Mouse (Mus musculus): ENCODE measurements at regions not wholly inside any gene's neighbourhood (a gene's known extent, or its start where the extent isn't known, plus 50 kb on each side); places are given as distances from the start of the nearest gene placed in this dataset.

- Histone ChIP-seq H3K27ac (ENCODE audit: insufficient read depth, low read length) (no peak overlapping the region), H3K9me3 (replicated peaks; ENCODE audit: control insufficient read depth, insufficient read depth, low read length, poor library complexity, severe bottlenecking) (no peaks in the 10 kb centered on the region), H3K27me3 (ENCODE audit: control insufficient read depth, insufficient read depth, low read length, poor library complexity, severe bottlenecking) (no peaks in the 10 kb centered on the region), H3K9ac (ENCODE audit: low read depth, poor library complexity, severe bottlenecking) (no peak overlapping the region), H3K36me3 (ENCODE audit: control insufficient read depth, insufficient read depth, low read length, poor library complexity, severe bottlenecking) (no peaks in the 10 kb centered on the region), H3K4me1 (ENCODE audit: control insufficient read depth, insufficient read depth, low read length) (no peaks in the 10 kb centered on the region), H3K4me3 (ENCODE audit: low read depth, low read length) (no peak overlapping the region)
- TF ChIP-seq CTCF (IDR thresholded peaks at IDR 0.05; ENCODE audit: low read depth, low read length) (no peak), EP300 (IDR thresholded peaks at IDR 0.05; ENCODE audit: insufficient read depth, low read depth, low read length) (no peak), POLR2A (IDR thresholded peaks at IDR 0.05; ENCODE audit: insufficient read depth, low read length) (no peak)
These were observed 259.9 kb upstream of the Cnr1 start for GRCm38 (mm10) chr4:33664474-33664822.

GRCm38 (mm10) chr4:33665250-33665873, 259.0 kb upstream of the Cnr1 start:
- H3K4me1 ChIP-seq (ENCODE audit: control insufficient read depth, insufficient read depth, low read length) = no peaks in the 10 kb centered on the region
- H3K27ac ChIP-seq (ENCODE audit: insufficient read depth, low read length) = no peak overlapping the region
- TF ChIP-seq EP300 (IDR thresholded peaks at IDR 0.05; ENCODE audit: insufficient read depth, low read depth, low read length) (no peak), CTCF (IDR thresholded peaks at IDR 0.05; ENCODE audit: low read depth, low read length) (no peak), POLR2A (IDR thresholded peaks at IDR 0.05; ENCODE audit: insufficient read depth, low read length) (no peak)
- H3K27me3 ChIP-seq (ENCODE audit: control insufficient read depth, insufficient read depth, low read length, poor library complexity, severe bottlenecking) = no peaks in the 10 kb centered on the region
- H3K9me3 ChIP-seq (replicated peaks; ENCODE audit: control insufficient read depth, insufficient read depth, low read length, poor library complexity, severe bottlenecking) = no peaks in the 10 kb centered on the region
- no peak overlapping the region for H3K9ac ChIP-seq (ENCODE audit: low read depth, poor library complexity, severe bottlenecking)
- H3K4me3 ChIP-seq (ENCODE audit: low read depth, low read length) = no peak overlapping the region
- no peaks in the 10 kb centered on the region for H3K36me3 ChIP-seq (ENCODE audit: control insufficient read depth, insufficient read depth, low read length, poor library complexity, severe bottlenecking)

- no peak overlapping the region for H3K27ac ChIP-seq (ENCODE audit: insufficient read depth, low read length)
- H3K4me3 ChIP-seq (ENCODE audit: low read depth, low read length) = no peak overlapping the region
- no peaks in the 10 kb centered on the region for H3K27me3 ChIP-seq (ENCODE audit: control insufficient read depth, insufficient read depth, low read length, poor library complexity, severe bottlenecking)
- H3K9me3 ChIP-seq (replicated peaks; ENCODE audit: control insufficient read depth, insufficient read depth, low read length, poor library complexity, severe bottlenecking) = no peaks in the 10 kb centered on the region
- no peaks in the 10 kb centered on the region for H3K4me1 ChIP-seq (ENCODE audit: control insufficient read depth, insufficient read depth, low read length)
- no peak overlapping the region for H3K9ac ChIP-seq (ENCODE audit: low read depth, poor library complexity, severe bottlenecking)
- TF ChIP-seq EP300 (IDR thresholded peaks at IDR 0.05; ENCODE audit: insufficient read depth, low read depth, low read length) = no peak
- no peak for TF ChIP-seq POLR2A (IDR thresholded peaks at IDR 0.05; ENCODE audit: insufficient read depth, low read length)
- TF ChIP-seq CTCF (IDR thresholded peaks at IDR 0.05; ENCODE audit: low read depth, low read length) = no peak
- no peaks in the 10 kb centered on the region for H3K36me3 ChIP-seq (ENCODE audit: control insufficient read depth, insufficient read depth, low read length, poor library complexity, severe bottlenecking)
These were observed 256.0 kb upstream of the Cnr1 start for GRCm38 (mm10) chr4:33668431-33668830.

- no peak overlapping the region for H3K9ac ChIP-seq (ENCODE audit: low read depth, poor library complexity, severe bottlenecking)
- no peaks in the 10 kb centered on the region for H3K36me3 ChIP-seq (ENCODE audit: control insufficient read depth, insufficient read depth, low read length, poor library complexity, severe bottlenecking)
- H3K9me3 ChIP-seq (replicated peaks; ENCODE audit: control insufficient read depth, insufficient read depth, low read length, poor library complexity, severe bottlenecking) = no peaks in the 10 kb centered on the region
- no peak overlapping the region for H3K4me3 ChIP-seq (ENCODE audit: low read depth, low read length)
- no peaks in the 10 kb centered on the region for H3K4me1 ChIP-seq (ENCODE audit: control insufficient read depth, insufficient read depth, low read length)
- TF ChIP-seq CTCF (IDR thresholded peaks at IDR 0.05; ENCODE audit: low read depth, low read length) (no peak), EP300 (IDR thresholded peaks at IDR 0.05; ENCODE audit: insufficient read depth, low read depth, low read length) (no peak), POLR2A (IDR thresholded peaks at IDR 0.05; ENCODE audit: insufficient read depth, low read length) (no peak)
- H3K27ac ChIP-seq (ENCODE audit: insufficient read depth, low read length) = no peak overlapping the region
- no peaks in the 10 kb centered on the region for H3K27me3 ChIP-seq (ENCODE audit: control insufficient read depth, insufficient read depth, low read length, poor library complexity, severe bottlenecking)
These were observed 249.3 kb upstream of the Cnr1 start for GRCm38 (mm10) chr4:33675044-33675443.

DNA sequence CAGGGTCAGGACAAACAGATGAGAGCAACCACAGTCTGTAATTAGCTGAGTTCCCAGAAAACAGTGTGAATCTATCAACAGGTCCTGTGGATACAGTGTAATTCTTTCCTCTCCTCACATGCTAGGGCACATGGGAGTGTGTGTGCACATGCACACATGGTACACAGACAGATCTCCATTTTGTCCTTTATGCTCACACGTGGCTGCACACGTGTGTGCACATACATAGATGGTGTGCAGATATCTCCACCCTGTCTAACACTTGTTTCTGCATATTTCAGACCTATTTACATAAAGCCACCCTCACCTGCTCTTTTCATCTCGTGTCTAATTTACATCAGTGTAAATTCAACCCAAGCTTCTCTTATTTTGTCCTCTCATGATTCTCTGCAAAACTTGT, 245.0 kb upstream of the Cnr1 start:
- Histone ChIP-seq H3K27ac (ENCODE audit: insufficient read depth, low read length) (no peak overlapping the region), H3K9me3 (replicated peaks; ENCODE audit: control insufficient read depth, insufficient read depth, low read length, poor library complexity, severe bottlenecking) (peaks cover 4% of the 10 kb centered on the region; the same call in 1 of the 2 replicates), H3K4me1 (ENCODE audit: control insufficient read depth, insufficient read depth, low read length) (no peaks in the 10 kb centered on the region), H3K4me3 (ENCODE audit: low read depth, low read length) (no peak overlapping the region), H3K36me3 (ENCODE audit: control insufficient read depth, insufficient read depth, low read length, poor library complexity, severe bottlenecking) (no peaks in the 10 kb centered on the region), H3K9ac (ENCODE audit: low read depth, poor library complexity, severe bottlenecking) (no peak overlapping the region), H3K27me3 (ENCODE audit: control insufficient read depth, insufficient read depth, low read length, poor library complexity, severe bottlenecking) (no peaks in the 10 kb centered on the region)
- TF ChIP-seq POLR2A (IDR thresholded peaks at IDR 0.05; ENCODE audit: insufficient read depth, low read length) (no peak), EP300 (IDR thresholded peaks at IDR 0.05; ENCODE audit: insufficient read depth, low read depth, low read length) (no peak), CTCF (IDR thresholded peaks at IDR 0.05; ENCODE audit: low read depth, low read length) (no peak)

DNA sequence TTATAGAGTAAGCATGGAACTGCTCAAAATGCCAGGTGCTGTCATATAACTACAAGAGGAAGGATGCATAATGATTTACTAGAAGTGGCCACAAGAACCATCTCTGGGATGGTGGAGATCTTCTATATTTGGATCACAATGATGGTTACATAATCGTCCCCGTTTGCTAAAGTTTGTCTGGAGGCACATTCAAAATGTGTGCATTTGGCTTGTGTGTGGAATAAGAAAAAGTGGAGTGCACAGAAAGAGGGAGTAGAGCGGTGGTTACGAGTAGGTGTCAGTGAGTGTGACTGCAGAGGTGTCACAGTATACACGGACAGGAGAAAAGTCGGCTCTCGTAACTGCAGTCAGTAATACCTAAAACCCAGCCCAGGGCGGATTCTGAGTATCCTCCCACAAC, 238.3 kb upstream of the Cnr1 start:
- no peak overlapping the region for H3K4me3 ChIP-seq (ENCODE audit: low read depth, low read length)
- H3K4me1 ChIP-seq (ENCODE audit: control insufficient read depth, insufficient read depth, low read length) = no peaks in the 10 kb centered on the region
- H3K9ac ChIP-seq (ENCODE audit: low read depth, poor library complexity, severe bottlenecking) = no peak overlapping the region
- no peaks in the 10 kb centered on the region for H3K27me3 ChIP-seq (ENCODE audit: control insufficient read depth, insufficient read depth, low read length, poor library complexity, severe bottlenecking)
- no peak overlapping the region for H3K27ac ChIP-seq (ENCODE audit: insufficient read depth, low read length)
- peaks cover 4% of the 10 kb centered on the region; the same call in 1 of the 2 replicates for H3K9me3 ChIP-seq (replicated peaks; ENCODE audit: control insufficient read depth, insufficient read depth, low read length, poor library complexity, severe bottlenecking)
- TF ChIP-seq CTCF (IDR thresholded peaks at IDR 0.05; ENCODE audit: low read depth, low read length) = no peak
- no peak for TF ChIP-seq POLR2A (IDR thresholded peaks at IDR 0.05; ENCODE audit: insufficient read depth, low read length)
- TF ChIP-seq EP300 (IDR thresholded peaks at IDR 0.05; ENCODE audit: insufficient read depth, low read depth, low read length) = no peak
- H3K36me3 ChIP-seq (ENCODE audit: control insufficient read depth, insufficient read depth, low read length, poor library complexity, severe bottlenecking) = no peaks in the 10 kb centered on the region
